In genomic region chr2:169699141-169699540, GRCm38 (mm10) we compare ENCODE assay signal across 16 mouse cellular contexts.
DNase-seq lines count a peak whose midpoint lies in the region; ATAC-seq and TF ChIP-seq lines count a peak whose summit lies in the region.
"Had no signal": no experiment of that assay in that cellular context is flagged by ENCODE, and none has a peak within 500 bp of the region (broad histone marks: within the 10 kb centered on the region; RNA-seq: fewer than 3 reads in every experiment).

No protein-coding gene starts in this region.

- TF ChIP-seq CTCF in lung, postnatal 0 days (IDR thresholded peaks at IDR 0.05), result no peak

- H3K9me3 ChIP-seq in embryonic facial prominence, embryonic 13.5 days, result no peaks in the 10 kb centered on the region
- no peaks in the 10 kb centered on the region for H3K9me3 ChIP-seq in embryonic facial prominence, embryonic 10.5 days
- H3K9me3 ChIP-seq in heart, embryonic 15.5 days (replicated peaks), result no peaks in the 10 kb centered on the region
- H3K9me3 ChIP-seq in lung, postnatal 0 days (ENCODE audit: low read length), result no peaks in the 10 kb centered on the region
- H3K9me3 ChIP-seq: forebrain, embryonic 15.5 days; limb, embryonic 15.5 days; midbrain, embryonic 12.5 days had no signal

- no peaks in the 10 kb centered on the region for H3K36me3 ChIP-seq in embryonic facial prominence, embryonic 13.5 days
- H3K36me3 ChIP-seq in embryonic facial prominence, embryonic 10.5 days (replicated peaks), result no peaks in the 10 kb centered on the region
- H3K36me3 ChIP-seq in heart, embryonic 15.5 days, result no peaks in the 10 kb centered on the region
- no peaks in the 10 kb centered on the region for H3K36me3 ChIP-seq in lung, postnatal 0 days (ENCODE audit: insufficient read depth, low read length)
- H3K36me3 ChIP-seq: forebrain, embryonic 15.5 days; limb, embryonic 15.5 days; midbrain, embryonic 12.5 days had no signal

- no peak for DNase-seq in embryonic facial prominence, embryonic 10.5 days (ENCODE audit: low spot score)
- DNase-seq in heart, postnatal 10 days, result no peak
- peak; percentile 70 for DNase-seq in lung, postnatal 0 days (ENCODE audit: low spot score)
- DNase-seq in lung, postnatal 4 days, result no peak
- no peak for DNase-seq in urinary bladder, postnatal 25 days (ENCODE audit: low spot score)
- no peak for DNase-seq in cerebellum, postnatal 14 days
- DNase-seq: cerebellum, adult 9-10 months; right cerebral cortex, postnatal 4 days; thymus, postnatal 25 days had no signal

- H3K27me3 ChIP-seq in embryonic facial prominence, embryonic 13.5 days, result no peaks in the 10 kb centered on the region
- H3K27me3 ChIP-seq in embryonic facial prominence, embryonic 10.5 days (replicated peaks; ENCODE audit: low read depth, poor library complexity, severe bottlenecking), result no peaks in the 10 kb centered on the region
- H3K27me3 ChIP-seq in heart, embryonic 15.5 days, result no peaks in the 10 kb centered on the region
- H3K27me3 ChIP-seq in lung, postnatal 0 days (replicated peaks; ENCODE audit: insufficient read depth, low read length), result no peaks in the 10 kb centered on the region
- H3K27me3 ChIP-seq: forebrain, embryonic 15.5 days; limb, embryonic 15.5 days; midbrain, embryonic 12.5 days had no signal

- H3K4me1 ChIP-seq in embryonic facial prominence, embryonic 13.5 days, result 0 out of 2 replicates have a peak, but pooled peaks cover 8% of the 10 kb centered on the region
- H3K4me1 ChIP-seq in embryonic facial prominence, embryonic 10.5 days, result peaks cover 23% of the 10 kb centered on the region
- peaks cover 40% of the 10 kb centered on the region for H3K4me1 ChIP-seq in heart, embryonic 15.5 days (replicated peaks)
- no peaks in the 10 kb centered on the region; the same call in 1 of the 2 replicates for H3K4me1 ChIP-seq in lung, postnatal 0 days (ENCODE audit: insufficient read depth, low read depth, low read length)

- 0 out of 2 replicates have a peak, but pooled peaks have one; percentile 9 for TF ChIP-seq EP300 in lung, postnatal 0 days (IDR thresholded peaks at IDR 0.05)

- 82% methylated on average over 5 of the region's 5 CpGs for WGBS in embryonic facial prominence, embryonic 13.5 days
- 86% methylated on average over 5 of the region's 5 CpGs for WGBS in embryonic facial prominence, embryonic 10.5 days
- WGBS in heart, embryonic 15.5 days, result 82% methylated on average over 5 of the region's 5 CpGs
- 56% methylated on average over 5 of the region's 5 CpGs for WGBS in lung, postnatal 0 days

- no peak overlapping the region for H3K4me3 ChIP-seq in embryonic facial prominence, embryonic 13.5 days
- H3K4me3 ChIP-seq in embryonic facial prominence, embryonic 10.5 days, result no peak overlapping the region
- H3K4me3 ChIP-seq in heart, embryonic 15.5 days, result no peak overlapping the region
- no peak overlapping the region for H3K4me3 ChIP-seq in lung, postnatal 0 days (ENCODE audit: low read depth, low read length)
- H3K4me3 ChIP-seq: forebrain, embryonic 15.5 days; limb, embryonic 15.5 days; midbrain, embryonic 12.5 days had no signal

- 0 out of 2 replicates have a peak overlapping the region, but pooled peaks have one; percentile 6 for H3K9ac ChIP-seq in embryonic facial prominence, embryonic 13.5 days
- H3K9ac ChIP-seq in heart, embryonic 15.5 days, result no peak overlapping the region
- no peak overlapping the region for H3K9ac ChIP-seq in lung, postnatal 0 days (replicated peaks; ENCODE audit: low read depth)
- H3K9ac ChIP-seq: forebrain, embryonic 15.5 days; limb, embryonic 15.5 days; midbrain, embryonic 12.5 days had no signal

- no peak overlapping the region for H3K27ac ChIP-seq in embryonic facial prominence, embryonic 13.5 days
- no peak overlapping the region for H3K27ac ChIP-seq in embryonic facial prominence, embryonic 10.5 days (replicated peaks)
- H3K27ac ChIP-seq in heart, embryonic 15.5 days, result peak overlapping the region; percentile 71; the same call in 1 of the 2 replicates
- H3K27ac ChIP-seq in lung, postnatal 0 days (ENCODE audit: low read length), result no peak overlapping the region
- H3K27ac ChIP-seq: forebrain, embryonic 15.5 days; limb, embryonic 15.5 days; macrophage; midbrain, embryonic 12.5 days had no signal

- intact Hi-C loops in heart, postnatal 10 days (cut with DNase I), result no loop called here

- no peak for ATAC-seq in embryonic facial prominence, embryonic 13.5 days (ENCODE audit: insufficient number of reproducible peaks, insufficient read depth, low FRiP score, low TSS enrichment, low read depth)
- ATAC-seq in heart, embryonic 15.5 days (replicated peaks; ENCODE audit: insufficient number of reproducible peaks, insufficient read depth, low FRiP score, low read depth), result no peak
- ATAC-seq in lung, postnatal 0 days, result peak; percentile 76
- ATAC-seq: forebrain, embryonic 15.5 days; hindbrain, embryonic 16.5 days had no signal

- H3K4me2 ChIP-seq in embryonic facial prominence, embryonic 13.5 days, result no peak overlapping the region
- no peak overlapping the region for H3K4me2 ChIP-seq in heart, embryonic 15.5 days
- no peak overlapping the region for H3K4me2 ChIP-seq in lung, postnatal 0 days (replicated peaks; ENCODE audit: low read depth, low read length)
- H3K4me2 ChIP-seq: forebrain, embryonic 15.5 days; limb, embryonic 15.5 days; midbrain, embryonic 12.5 days had no signal
